Mouse (Mus musculus): ENCODE results near the gene Tm9sf4. TPM values are rescaled to one million over a fixed set of nuclear protein-coding genes. Genes with fewer than 3 reads are reported as not detected.

Gene Tm9sf4
- polyA plus RNA-seq, 1 experiment from 2014 or later, result 36.2 TPM

DNA sequence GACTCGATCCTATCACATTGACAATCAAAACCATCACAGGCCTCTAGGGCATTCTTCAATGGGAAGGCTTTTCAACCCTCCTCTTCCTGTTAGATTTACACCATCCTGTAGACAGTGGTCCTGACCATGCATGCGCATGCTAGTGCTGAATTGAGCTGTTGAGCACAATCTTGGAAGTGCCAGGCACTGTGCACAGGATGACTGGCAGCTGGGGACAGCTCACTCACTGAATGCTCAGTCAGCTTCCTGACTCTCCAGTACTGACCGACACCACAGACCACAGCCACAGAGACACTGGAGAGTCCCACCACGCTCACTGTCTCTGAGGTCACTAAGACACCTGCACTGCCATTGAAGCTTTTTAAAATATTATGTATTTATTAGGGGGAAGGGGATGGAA is 54.3 kb downstream of the Tm9sf4 start:
- Histone ChIP-seq H3K4me3 (ENCODE audit: low read depth, low read length) (no peak overlapping the region), H3K9ac (ENCODE audit: low read depth, low read length) (no peak overlapping the region), H3K4me2 (ENCODE audit: low read depth, low read length) (no peak overlapping the region), H3K9me3 (replicated peaks; ENCODE audit: control insufficient read depth, low read length) (no peaks in the 10 kb centered on the region), H3K27ac (ENCODE audit: low read length) (0 out of 2 replicates have a peak overlapping the region, but pooled peaks have one; percentile 15), H3K27me3 (ENCODE audit: control insufficient read depth, insufficient read depth, low read depth, low read length) (no peaks in the 10 kb centered on the region), H3K36me3 (ENCODE audit: control insufficient read depth, insufficient read depth) (no peaks in the 10 kb centered on the region), H3K4me1 (ENCODE audit: control insufficient read depth, low read depth, low read length) (peaks cover 14% of the 10 kb centered on the region)
- WGBS (ENCODE audit: insufficient replicate concordance), result 41% methylated on average over 4 of the region's 4 CpGs
- peak; percentile 12; the same call in 1 of the 2 replicates for ATAC-seq (ENCODE audit: low read depth)

DNA sequence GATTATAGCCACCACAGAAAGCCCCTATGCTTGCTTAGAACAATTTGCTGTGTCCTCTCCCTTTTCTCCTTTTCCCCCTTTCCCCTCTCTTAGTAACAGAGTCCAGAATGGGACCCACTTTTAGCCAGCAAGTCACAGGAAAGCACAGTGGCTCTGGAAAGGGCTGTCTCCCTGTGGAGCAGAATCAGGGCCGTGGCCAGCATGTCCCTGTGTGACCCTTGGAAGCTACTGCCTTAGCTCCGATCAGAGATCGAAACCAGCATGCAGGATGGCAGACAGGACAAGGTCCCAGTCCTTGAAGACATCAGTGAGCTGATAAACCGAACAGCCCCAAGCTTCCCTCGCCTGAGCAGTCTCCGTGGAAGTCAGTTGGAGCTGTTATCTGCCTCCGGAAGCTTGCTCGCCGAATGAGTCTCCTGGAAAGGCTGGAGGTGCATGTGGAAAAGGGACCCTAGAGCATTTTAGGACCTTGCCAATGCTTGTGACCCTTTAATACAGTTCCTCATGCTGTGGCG is 56.8 kb downstream of the Tm9sf4 start:
- Histone ChIP-seq H3K9ac (ENCODE audit: low read depth, low read length) (no peak overlapping the region), H3K27me3 (ENCODE audit: control insufficient read depth, insufficient read depth, low read depth, low read length) (no peaks in the 10 kb centered on the region), H3K4me3 (ENCODE audit: low read depth, low read length) (no peak overlapping the region), H3K4me1 (ENCODE audit: control insufficient read depth, low read depth, low read length) (peaks cover 37% of the 10 kb centered on the region), H3K4me2 (ENCODE audit: low read depth, low read length) (no peak overlapping the region), H3K9me3 (replicated peaks; ENCODE audit: control insufficient read depth, low read length) (no peaks in the 10 kb centered on the region), H3K36me3 (ENCODE audit: control insufficient read depth, insufficient read depth) (no peaks in the 10 kb centered on the region), H3K27ac (ENCODE audit: low read length) (no peak overlapping the region)
- no peak for ATAC-seq (ENCODE audit: low read depth)
- WGBS (ENCODE audit: insufficient replicate concordance), result 78% methylated on average over 10 of the region's 10 CpGs

DNA sequence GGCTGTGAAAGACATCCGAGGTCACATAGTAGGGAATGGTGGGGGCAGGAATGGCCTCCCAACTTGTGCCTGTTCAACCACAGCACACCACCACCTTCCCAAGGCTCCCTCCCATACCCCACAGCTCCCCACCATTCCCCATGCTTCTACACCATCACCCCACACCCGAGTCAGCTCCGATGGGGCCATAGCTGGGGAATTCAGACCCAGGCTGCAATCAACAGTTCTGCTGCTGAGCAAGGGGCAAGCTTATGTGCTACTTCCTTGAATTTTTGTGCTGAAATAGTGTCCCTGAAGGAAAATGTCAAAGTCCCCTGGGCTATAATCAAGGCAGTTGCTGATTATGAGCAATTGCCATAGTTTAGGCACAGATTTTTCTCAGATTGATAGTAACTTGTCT is 57.4 kb downstream of the Tm9sf4 start:
- peaks cover 40% of the 10 kb centered on the region for H3K4me1 ChIP-seq (ENCODE audit: control insufficient read depth, low read depth, low read length)
- ATAC-seq (ENCODE audit: low read depth), result no peak
- H3K4me3 ChIP-seq (ENCODE audit: low read depth, low read length), result no peak overlapping the region
- WGBS (ENCODE audit: insufficient replicate concordance), result 68% methylated on average over 3 of the region's 3 CpGs
- no peaks in the 10 kb centered on the region for H3K36me3 ChIP-seq (ENCODE audit: control insufficient read depth, insufficient read depth)
- H3K4me2 ChIP-seq (ENCODE audit: low read depth, low read length), result no peak overlapping the region
- H3K9ac ChIP-seq (ENCODE audit: low read depth, low read length), result no peak overlapping the region
- no peak overlapping the region for H3K27ac ChIP-seq (ENCODE audit: low read length)
- H3K9me3 ChIP-seq (replicated peaks; ENCODE audit: control insufficient read depth, low read length), result no peaks in the 10 kb centered on the region
- no peaks in the 10 kb centered on the region for H3K27me3 ChIP-seq (ENCODE audit: control insufficient read depth, insufficient read depth, low read depth, low read length)

DNA sequence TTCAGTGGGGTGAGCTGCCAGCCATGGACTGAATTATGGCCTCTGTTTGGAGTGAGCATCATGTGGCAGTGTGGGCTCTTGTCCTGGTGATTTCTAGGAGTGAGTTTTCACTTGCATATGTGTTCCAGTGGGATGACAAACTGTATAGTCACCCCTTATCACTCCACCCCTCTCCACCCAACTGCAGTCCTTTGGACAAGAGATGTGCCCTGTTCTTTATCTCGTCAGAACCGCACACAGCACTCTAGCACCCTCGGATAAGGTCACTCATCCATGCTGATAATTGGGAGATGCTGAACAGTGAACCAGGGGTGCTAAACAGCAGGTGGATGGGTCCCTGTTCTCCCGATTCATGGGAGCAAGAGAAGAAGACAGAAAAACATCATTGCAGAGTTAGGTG is 60.5 kb downstream of the Tm9sf4 start:
- peak; percentile 95 for ATAC-seq (ENCODE audit: low read depth)
- peaks cover 55% of the 10 kb centered on the region for H3K4me1 ChIP-seq (ENCODE audit: control insufficient read depth, low read depth, low read length)
- peak overlapping the region; percentile 29; the same call in 1 of the 2 replicates for H3K4me3 ChIP-seq (ENCODE audit: low read depth, low read length)
- no peaks in the 10 kb centered on the region for H3K36me3 ChIP-seq (ENCODE audit: control insufficient read depth, insufficient read depth)
- WGBS (ENCODE audit: insufficient replicate concordance), result 13% methylated on average over 4 of the region's 4 CpGs
- peak overlapping the region; percentile 64 for H3K9ac ChIP-seq (ENCODE audit: low read depth, low read length)
- H3K4me2 ChIP-seq (ENCODE audit: low read depth, low read length), result peak overlapping the region; percentile 68
- H3K27me3 ChIP-seq (ENCODE audit: control insufficient read depth, insufficient read depth, low read depth, low read length), result no peaks in the 10 kb centered on the region
- H3K9me3 ChIP-seq (replicated peaks; ENCODE audit: control insufficient read depth, low read length), result no peaks in the 10 kb centered on the region
- H3K27ac ChIP-seq (ENCODE audit: low read length), result peak overlapping the region; percentile 88

DNA sequence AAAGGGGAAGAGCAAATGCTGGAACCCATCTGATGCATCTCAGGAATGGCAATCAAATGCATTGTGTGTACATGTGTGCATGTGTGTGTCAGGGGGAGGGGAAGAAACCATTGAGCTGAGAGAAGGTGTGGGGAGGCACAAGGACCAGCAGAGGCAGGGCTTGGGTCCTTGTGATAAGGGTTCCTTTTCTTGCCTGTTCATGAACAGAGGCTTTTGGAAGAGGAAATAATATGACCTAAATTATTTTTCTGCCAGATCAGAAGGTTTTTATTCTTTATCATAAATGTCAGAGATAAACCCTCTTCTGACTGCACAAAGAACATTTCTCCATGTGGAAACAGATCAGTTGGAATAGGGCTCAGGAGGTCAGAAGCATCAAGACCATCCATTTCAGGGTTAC is 61.0 kb downstream of the Tm9sf4 start:
- peak overlapping the region; percentile 64 for H3K9ac ChIP-seq (ENCODE audit: low read depth, low read length)
- peak; percentile 73 for ATAC-seq (ENCODE audit: low read depth)
- H3K9me3 ChIP-seq (replicated peaks; ENCODE audit: control insufficient read depth, low read length), result no peaks in the 10 kb centered on the region
- peak overlapping the region; percentile 68 for H3K4me2 ChIP-seq (ENCODE audit: low read depth, low read length)
- peak overlapping the region; percentile 29; the same call in 1 of the 2 replicates for H3K4me3 ChIP-seq (ENCODE audit: low read depth, low read length)
- H3K4me1 ChIP-seq (ENCODE audit: control insufficient read depth, low read depth, low read length), result peaks cover 60% of the 10 kb centered on the region
- H3K27ac ChIP-seq (ENCODE audit: low read length), result peak overlapping the region; percentile 88
- 0 out of 2 replicates have a peak, but pooled peaks cover 3% of the 10 kb centered on the region for H3K36me3 ChIP-seq (ENCODE audit: control insufficient read depth, insufficient read depth)
- H3K27me3 ChIP-seq (ENCODE audit: control insufficient read depth, insufficient read depth, low read depth, low read length), result no peaks in the 10 kb centered on the region

DNA sequence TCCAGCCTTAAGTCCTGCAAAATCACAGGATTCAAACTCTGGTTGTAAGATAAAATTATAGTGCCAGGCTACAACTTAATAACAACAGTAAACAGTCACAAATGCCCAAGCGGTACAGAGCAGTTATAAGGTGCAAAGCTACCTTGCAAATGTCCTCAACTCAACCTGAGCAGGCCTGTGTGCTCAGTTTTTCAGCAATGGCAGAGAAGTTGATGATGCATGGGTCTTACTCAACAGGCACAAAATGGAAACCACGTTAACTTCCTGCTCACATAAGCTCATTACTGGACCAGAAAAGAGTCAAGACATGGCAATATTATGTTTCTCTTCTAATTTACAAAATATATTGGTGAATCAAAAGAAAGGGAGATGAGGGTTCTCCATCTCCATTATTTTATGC is 61.5 kb downstream of the Tm9sf4 start:
- Histone ChIP-seq H3K9me3 (replicated peaks; ENCODE audit: control insufficient read depth, low read length) (no peaks in the 10 kb centered on the region), H3K4me3 (ENCODE audit: low read depth, low read length) (no peak overlapping the region), H3K27ac (ENCODE audit: low read length) (peak overlapping the region; percentile 88), H3K4me1 (ENCODE audit: control insufficient read depth, low read depth, low read length) (peaks cover 64% of the 10 kb centered on the region), H3K36me3 (ENCODE audit: control insufficient read depth, insufficient read depth) (0 out of 2 replicates have a peak, but pooled peaks cover 3% of the 10 kb centered on the region), H3K9ac (ENCODE audit: low read depth, low read length) (no peak overlapping the region), H3K4me2 (ENCODE audit: low read depth, low read length) (peak overlapping the region; percentile 68; the same call in 1 of the 2 replicates), H3K27me3 (ENCODE audit: control insufficient read depth, insufficient read depth, low read depth, low read length) (no peaks in the 10 kb centered on the region)
- ATAC-seq (ENCODE audit: low read depth), result no peak
- 67% methylated on average over 2 of the region's 2 CpGs for WGBS (ENCODE audit: insufficient replicate concordance)

DNA sequence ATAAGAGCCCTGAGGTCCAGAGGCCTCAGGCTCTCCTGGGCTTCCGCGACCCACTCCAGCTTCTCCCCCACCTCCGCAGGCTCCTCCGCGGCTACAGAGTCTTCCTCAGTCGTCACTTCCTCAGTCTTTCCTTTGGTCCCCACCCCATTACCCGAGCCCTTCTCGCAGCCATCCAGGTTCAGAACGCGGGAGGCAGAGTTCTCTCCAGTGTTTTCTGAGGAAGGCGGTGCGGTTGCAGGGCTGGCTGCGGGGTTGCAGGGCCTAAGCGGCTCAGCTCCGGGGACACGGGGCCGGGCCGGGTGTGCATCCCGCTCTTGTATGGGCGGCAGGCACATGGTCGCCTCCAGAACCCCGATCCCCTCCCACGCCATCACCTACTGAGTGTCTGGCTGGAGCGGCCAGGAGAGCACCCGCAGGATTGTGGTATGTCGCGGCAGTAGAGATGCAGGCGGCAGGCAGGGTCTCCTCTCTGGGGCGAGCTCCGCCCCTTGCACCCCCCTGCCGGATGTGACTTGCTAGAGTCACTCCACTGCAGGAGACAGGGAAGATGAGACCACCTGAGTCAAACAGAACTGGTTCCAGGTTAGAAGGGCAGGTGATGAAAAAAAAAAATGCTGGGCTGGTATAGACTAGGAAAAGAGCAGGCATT is 64.0 kb downstream of the Tm9sf4 start, which contains the start of gene Tspyl3:
Tspyl3 (minus strand) TSS at position 496 of the 649 bp plus-strand sequence.
- H3K27me3 ChIP-seq (ENCODE audit: control insufficient read depth, insufficient read depth, low read depth, low read length), result no peaks in the 10 kb centered on the region
- peak within 1 kb of the TSS; percentile 87 for H3K27ac ChIP-seq (ENCODE audit: low read length)
- H3K36me3 ChIP-seq (ENCODE audit: control insufficient read depth, insufficient read depth), result peaks cover 17% of the 10 kb centered on the region
- peak within 1 kb of the TSS; percentile 63 for H3K4me3 ChIP-seq (ENCODE audit: low read depth, low read length)
- H3K9me3 ChIP-seq (replicated peaks; ENCODE audit: control insufficient read depth, low read length), result no peaks in the 10 kb centered on the region
- peaks cover 85% of the 10 kb centered on the region for H3K4me1 ChIP-seq (ENCODE audit: control insufficient read depth, low read depth, low read length)
- peak within 1 kb of the TSS; percentile 82 for H3K4me2 ChIP-seq (ENCODE audit: low read depth, low read length)
- WGBS (ENCODE audit: insufficient replicate concordance), result 2% methylated on average over 31 of the region's 31 CpGs
- H3K9ac ChIP-seq (ENCODE audit: low read depth, low read length), result peak within 1 kb of the TSS; percentile 72
- ATAC-seq (ENCODE audit: low read depth), result no peak

DNA sequence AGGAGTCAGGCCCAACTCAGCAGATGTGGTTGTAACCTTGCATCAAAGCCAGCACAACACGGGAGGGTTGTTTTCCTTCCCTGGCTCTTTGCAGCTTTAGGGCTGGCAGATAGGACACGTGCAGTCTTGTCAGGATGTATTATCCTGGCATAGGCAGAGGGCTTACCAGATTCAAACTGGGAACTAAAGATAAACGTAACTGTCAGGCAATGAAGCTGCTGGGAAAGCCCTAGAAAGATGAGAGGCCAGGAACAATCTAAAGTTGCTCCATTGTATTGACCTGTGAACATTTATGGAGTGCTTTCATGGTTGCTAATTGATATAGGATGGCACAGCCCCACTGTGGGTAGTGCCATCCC is 64.5 kb downstream of the Tm9sf4 start:
- no peak for ATAC-seq (ENCODE audit: low read depth)
- Histone ChIP-seq H3K9ac (ENCODE audit: low read depth, low read length) (peak overlapping the region; percentile 72), H3K4me3 (ENCODE audit: low read depth, low read length) (peak overlapping the region; percentile 63), H3K27ac (ENCODE audit: low read length) (peak overlapping the region; percentile 87), H3K9me3 (replicated peaks; ENCODE audit: control insufficient read depth, low read length) (no peaks in the 10 kb centered on the region), H3K4me2 (ENCODE audit: low read depth, low read length) (peak overlapping the region; percentile 82), H3K36me3 (ENCODE audit: control insufficient read depth, insufficient read depth) (peaks cover 22% of the 10 kb centered on the region), H3K27me3 (ENCODE audit: control insufficient read depth, insufficient read depth, low read depth, low read length) (no peaks in the 10 kb centered on the region), H3K4me1 (ENCODE audit: control insufficient read depth, low read depth, low read length) (peaks cover 83% of the 10 kb centered on the region)
- 4% methylated on average over 3 of the region's 3 CpGs for WGBS (ENCODE audit: insufficient replicate concordance)

DNA sequence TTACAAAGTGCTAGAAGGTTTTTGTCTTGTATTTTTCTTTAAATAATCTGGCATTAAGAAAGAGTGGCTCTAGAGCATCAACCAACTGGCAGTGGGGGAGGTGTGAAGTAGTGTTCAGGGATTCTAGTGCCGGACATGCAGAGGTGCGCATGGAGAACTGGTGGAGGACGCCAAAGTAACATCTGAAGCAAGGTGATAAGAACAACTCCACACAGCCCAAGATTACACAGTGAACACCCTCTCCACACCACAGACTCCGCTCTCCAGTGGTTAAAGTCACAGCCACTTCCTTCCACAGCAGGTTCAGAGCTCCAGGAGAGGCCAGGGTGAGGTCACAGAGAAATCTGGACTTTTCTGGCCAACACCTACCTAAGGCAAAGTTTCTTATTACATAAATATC is 66.9 kb downstream of the Tm9sf4 start:
- Histone ChIP-seq H3K36me3 (ENCODE audit: control insufficient read depth, insufficient read depth) (peaks cover 43% of the 10 kb centered on the region), H3K27me3 (ENCODE audit: control insufficient read depth, insufficient read depth, low read depth, low read length) (no peaks in the 10 kb centered on the region), H3K9me3 (replicated peaks; ENCODE audit: control insufficient read depth, low read length) (no peaks in the 10 kb centered on the region), H3K27ac (ENCODE audit: low read length) (peak overlapping the region; percentile 79), H3K4me1 (ENCODE audit: control insufficient read depth, low read depth, low read length) (peaks cover 65% of the 10 kb centered on the region), H3K4me3 (ENCODE audit: low read depth, low read length) (0 out of 2 replicates have a peak overlapping the region, but pooled peaks have one; percentile 1), H3K9ac (ENCODE audit: low read depth, low read length) (no peak overlapping the region), H3K4me2 (ENCODE audit: low read depth, low read length) (peak overlapping the region; percentile 44)
- 28% methylated on average over 4 of the region's 4 CpGs for WGBS (ENCODE audit: insufficient replicate concordance)
- peak; percentile 94 for ATAC-seq (ENCODE audit: low read depth)

All from liver, embryonic 16.5 days (tissue).